Mouse (Mus musculus): ENCODE data around the gene Cobl.

Cobl gene

GRCm38 (mm10) chr11:12382991-12383390 lies 81.8 kb downstream of the Cobl start:
- DNase-seq (ENCODE audit: low read depth), result no peak

- no peak for DNase-seq (ENCODE audit: low read depth)
Measured at GRCm38 (mm10) chr11:12381096-12381495, 83.7 kb downstream of the Cobl start.

GRCm38 (mm10) chr11:12376628-12377027 lies 88.1 kb downstream of the Cobl start:
- DNase-seq (ENCODE audit: low read depth), result no peak

GRCm38 (mm10) chr11:12373106-12374098 lies 91.4 kb downstream of the Cobl start:
- no peak for DNase-seq (ENCODE audit: low read depth)

- DNase-seq (ENCODE audit: low read depth), result no peak
Measured at GRCm38 (mm10) chr11:12370957-12371356, 93.8 kb downstream of the Cobl start.

GRCm38 (mm10) chr11:12367426-12368178 lies 97.2 kb downstream of the Cobl start:
- DNase-seq (ENCODE audit: low read depth), result no peak

GRCm38 (mm10) chr11:12359336-12360000 lies 105.3 kb downstream of the Cobl start:
- no peak for DNase-seq (ENCODE audit: low read depth)

- no peak for DNase-seq (ENCODE audit: low read depth)
Measured at GRCm38 (mm10) chr11:12358602-12359001, 106.2 kb downstream of the Cobl start.

GRCm38 (mm10) chr11:12355681-12356080 lies 109.1 kb downstream of the Cobl start:
- DNase-seq (ENCODE audit: low read depth), result no peak

- no peak for DNase-seq (ENCODE audit: low read depth)
Measured at GRCm38 (mm10) chr11:12350986-12351546, 113.7 kb downstream of the Cobl start.

GRCm38 (mm10) chr11:12350086-12350485 lies 114.7 kb downstream of the Cobl start:
- DNase-seq (ENCODE audit: low read depth), result no peak

- no peak for DNase-seq (ENCODE audit: low read depth)
Measured at GRCm38 (mm10) chr11:12346486-12346885, 118.3 kb downstream of the Cobl start.

- DNase-seq (ENCODE audit: low read depth), result no peak
Measured at GRCm38 (mm10) chr11:12343686-12344085, 121.1 kb downstream of the Cobl start.

- DNase-seq (ENCODE audit: low read depth), result no peak
Measured at GRCm38 (mm10) chr11:12340697-12341096, 124.1 kb downstream of the Cobl start.

- DNase-seq (ENCODE audit: low read depth), result no peak
Measured at GRCm38 (mm10) chr11:12336145-12336544, 128.6 kb downstream of the Cobl start.

GRCm38 (mm10) chr11:12331997-12332396 lies 132.8 kb downstream of the Cobl start:
- DNase-seq (ENCODE audit: low read depth), result no peak

- no peak for DNase-seq (ENCODE audit: low read depth)
Measured at GRCm38 (mm10) chr11:12321445-12321844, 143.3 kb downstream of the Cobl start.

- DNase-seq (ENCODE audit: low read depth), result no peak
Measured at GRCm38 (mm10) chr11:12319318-12319717, 145.4 kb downstream of the Cobl start.

- no peak for DNase-seq (ENCODE audit: low read depth)
Measured at GRCm38 (mm10) chr11:12315670-12316069, 149.1 kb downstream of the Cobl start.

GRCm38 (mm10) chr11:12314278-12315043 lies 150.3 kb downstream of the Cobl start:
- no peak for DNase-seq (ENCODE audit: low read depth)

- DNase-seq (ENCODE audit: low read depth), result no peak
Measured at GRCm38 (mm10) chr11:12311419-12311818, 153.3 kb downstream of the Cobl start.
